Mouse (Mus musculus) bone marrow macrophage, adult 2 months (primary cell): ENCODE measurements around the gene Mib2. TPM values are rescaled to one million over a fixed set of nuclear protein-coding genes. Genes with fewer than 3 reads are reported as not detected.
"Not testable (repeated sequence)": the region's sequence is repeated elsewhere in the genome, so short reads cannot be mapped to it uniquely, and the experiment has no call there.

Experiments used
- H3K27ac ChIP-seq: 2 replicates; pipeline ENCODE4 v1.5.1; 2012; ENCODE audit warnings: low read depth, low read length; ENCODE audit not compliant: insufficient read depth
- H3K4me1 ChIP-seq: 2 replicates; pipeline ENCODE4 v1.6.1; 2012; ENCODE audit warnings: low read length; ENCODE audit not compliant: control insufficient read depth, insufficient read depth
- H3K4me3 ChIP-seq: 2 replicates; pipeline ENCODE4 v1.5.1; 2012; ENCODE audit warnings: mild to moderate bottlenecking, low read length, moderate library complexity; ENCODE audit not compliant: insufficient read depth
- CTCF ChIP-seq: IDR thresholded peaks from 2 replicates; pipeline ENCODE4 v1.5.1; 2012; ENCODE audit warnings: low read depth, mild to moderate bottlenecking, low read length, moderate library complexity
- POLR2A ChIP-seq: IDR thresholded peaks from 2 replicates; pipeline ENCODE4 v1.6.1; 2012; ENCODE audit warnings: mild to moderate bottlenecking, low read depth, low read length, borderline replicate concordance
- polyA plus RNA-seq: library from polyadenylated mRNA; stranded (reverse); fragments of >200 nt; gene quantifications from 2 replicates; pipeline ENCODE4 v1.2.4, GENCODE M21; 2012; ENCODE audit not compliant: missing spikeins, insufficient read depth, insufficient read length

Mib2 gene
- polyA plus RNA-seq, 1 experiment: 39.9 TPM

DNA sequence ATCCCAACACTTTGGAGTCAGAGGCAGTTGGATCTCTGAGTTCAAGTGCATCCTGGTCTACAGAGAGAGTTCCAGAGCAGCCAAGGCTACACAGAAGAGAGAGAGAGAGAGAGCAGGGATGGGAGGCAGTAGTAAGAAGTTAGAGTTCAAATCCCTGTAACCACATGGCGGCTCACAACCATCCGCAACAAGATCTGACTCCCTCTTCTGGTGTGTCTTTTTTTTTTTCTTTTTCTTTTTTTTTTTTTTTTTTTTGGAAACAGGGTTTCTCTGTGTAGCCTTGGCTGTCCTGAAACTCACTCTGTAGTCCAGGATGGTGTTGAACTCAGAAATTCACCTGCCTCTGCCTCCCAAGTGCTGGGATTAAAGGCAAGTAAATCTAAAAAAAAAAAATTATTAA, 3.1 kb upstream of the Mib2 start:
- TF ChIP-seq CTCF: no peak
- TF ChIP-seq POLR2A: no peak
- H3K4me3 ChIP-seq: no peak overlapping the region
- H3K27ac ChIP-seq: no peak overlapping the region
- H3K4me1 ChIP-seq: peaks cover 6% of the 10 kb centered on the region

DNA sequence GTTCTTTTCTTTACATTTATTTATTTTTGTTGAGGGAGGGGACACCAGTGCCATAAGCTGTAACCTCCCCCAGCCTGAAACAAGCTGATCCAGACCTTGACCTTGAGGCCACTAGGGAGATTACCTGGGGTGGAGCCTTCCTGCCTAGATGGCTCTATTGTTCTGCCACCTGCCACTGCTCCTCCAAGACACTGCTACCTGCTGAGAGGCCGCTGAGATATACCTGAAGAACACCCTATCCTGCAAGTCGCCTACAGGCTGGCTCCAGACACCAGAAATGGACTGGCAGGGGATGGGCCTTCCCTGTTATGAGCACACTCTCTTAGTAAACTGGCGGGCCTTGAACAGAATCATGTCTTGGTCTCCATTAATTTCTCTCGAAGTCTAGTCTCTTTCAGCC, 1.2 kb upstream of the Mib2 start:
- not testable (repeated sequence) for H3K4me1 ChIP-seq, H3K4me3 ChIP-seq, H3K27ac ChIP-seq

DNA sequence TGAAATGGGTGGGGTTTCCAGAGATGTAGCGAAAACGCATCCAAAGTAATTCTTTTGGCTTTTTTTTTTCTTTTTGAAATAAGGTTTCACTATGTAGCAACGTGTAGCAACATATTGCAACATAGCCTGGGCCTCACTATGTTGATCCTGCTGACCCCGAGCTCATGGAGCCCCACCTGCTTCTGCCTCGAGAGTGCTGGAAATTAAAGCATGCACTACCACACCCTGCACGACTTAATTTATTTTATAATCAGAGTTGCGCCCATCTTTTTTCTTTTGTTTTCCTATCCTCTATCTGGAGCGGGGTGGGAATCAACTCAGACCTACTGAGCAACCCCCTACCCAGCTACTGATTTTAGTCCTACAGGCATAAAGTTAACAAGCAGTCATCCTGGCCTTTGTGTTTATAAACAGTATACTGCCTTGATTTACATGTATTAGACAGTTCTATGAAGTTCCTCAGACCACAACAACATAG, 639 bp upstream of the Mib2 start:
- Histone ChIP-seq H3K4me3 (peak overlapping the region; percentile 97), H3K4me1 (peaks cover 9% of the 10 kb centered on the region), H3K27ac (no peak overlapping the region)
- TF ChIP-seq POLR2A: no peak
- no peak for TF ChIP-seq CTCF

DNA sequence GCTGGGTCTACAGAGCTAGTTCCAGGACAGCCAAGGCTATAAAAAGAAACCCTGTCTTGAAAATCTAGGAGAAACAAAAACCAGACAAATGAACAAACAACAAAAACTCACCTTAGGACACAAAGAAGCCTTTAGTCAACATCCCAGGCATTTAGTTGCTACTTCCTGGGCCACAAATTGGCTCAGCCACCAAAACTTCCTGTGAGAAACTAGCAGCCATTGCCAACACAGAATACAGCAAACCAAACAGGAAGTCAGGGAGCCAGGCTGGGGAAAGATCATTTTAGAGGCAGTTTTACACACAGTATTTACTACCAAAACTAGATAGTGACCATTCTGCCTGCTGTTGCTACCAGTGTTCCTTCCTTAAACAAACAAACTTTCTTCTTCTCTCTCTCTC, 2.1 kb downstream of the Mib2 start:
- H3K4me1 ChIP-seq: peaks cover 9% of the 10 kb centered on the region
- TF ChIP-seq POLR2A (no peak), CTCF (no peak)
- H3K4me3 ChIP-seq: no peak overlapping the region
- H3K27ac ChIP-seq: peak overlapping the region; percentile 44

DNA sequence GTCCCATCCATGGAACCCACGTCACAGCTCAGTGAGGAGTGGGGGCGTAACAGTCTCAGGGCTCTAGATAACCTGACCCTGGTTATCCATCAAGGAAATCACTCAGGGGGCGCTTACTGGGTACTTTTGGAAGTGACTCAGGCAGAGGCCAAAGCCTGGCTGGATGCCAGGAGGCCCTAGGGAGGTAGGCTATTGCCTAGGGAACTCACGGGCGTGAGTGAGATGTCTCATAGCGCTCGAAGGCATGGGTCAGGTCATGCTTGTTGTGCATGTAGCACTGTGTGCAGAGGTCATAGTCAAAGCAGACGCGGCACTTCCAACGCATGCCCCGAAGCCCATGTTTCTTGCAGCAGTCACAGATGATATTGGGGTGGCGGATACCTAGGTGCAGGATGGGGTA, 8.4 kb downstream of the Mib2 start:
- Histone ChIP-seq H3K4me3 (no peak overlapping the region), H3K27ac (no peak overlapping the region), H3K4me1 (no peaks in the 10 kb centered on the region)
- TF ChIP-seq POLR2A: no peak
- TF ChIP-seq CTCF: no peak

DNA sequence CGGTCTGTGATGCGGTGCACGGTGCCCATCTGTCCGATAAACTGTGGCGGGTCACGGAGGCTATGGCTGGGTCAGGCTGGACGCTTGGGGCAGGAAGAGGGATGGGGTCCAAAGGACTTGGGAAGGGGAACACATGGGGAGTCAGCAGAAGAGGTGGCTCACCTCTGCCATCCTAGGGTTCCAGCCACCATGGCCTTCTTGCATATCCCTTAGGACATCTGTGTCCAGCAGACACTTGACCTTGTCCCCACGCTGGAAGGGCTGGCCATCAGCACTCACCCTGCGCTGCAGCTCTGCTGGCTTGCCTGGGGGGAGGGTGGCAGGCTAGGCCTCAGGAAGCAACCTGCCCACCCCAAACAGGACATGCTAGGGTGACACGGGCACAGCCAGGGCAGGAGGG, 10.0 kb downstream of the Mib2 start:
- no peak overlapping the region for H3K4me3 ChIP-seq
- H3K4me1 ChIP-seq: peaks cover 2% of the 10 kb centered on the region; the same call in 1 of the 2 replicates
- no peak overlapping the region for H3K27ac ChIP-seq
- TF ChIP-seq CTCF (no peak), POLR2A (no peak)

DNA sequence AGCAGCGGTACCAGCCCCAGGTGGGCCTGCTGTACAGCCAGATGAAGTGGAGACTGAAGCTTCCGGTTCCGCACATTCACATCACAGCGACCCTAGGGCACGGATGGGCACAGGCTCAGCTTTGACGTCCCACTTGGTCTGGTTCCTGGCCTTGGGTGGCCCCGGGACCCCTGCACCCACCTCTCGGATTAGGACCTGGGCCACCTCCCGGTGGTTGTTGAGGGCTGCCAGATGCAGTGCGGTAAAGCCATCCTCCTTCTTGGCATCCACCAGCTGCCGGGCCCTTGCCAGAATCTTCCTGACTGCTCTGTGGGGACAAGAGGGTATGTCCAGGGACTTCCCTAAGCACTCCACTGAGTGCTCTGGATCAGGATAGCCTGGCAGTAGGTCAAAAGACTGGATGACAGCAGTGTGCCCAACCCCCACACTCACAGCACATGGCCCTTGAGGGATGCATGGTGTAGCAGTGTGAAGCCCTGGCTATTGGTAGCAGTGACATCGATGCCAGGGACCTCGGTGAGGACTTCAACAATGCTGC, 12.7 kb downstream of the Mib2 start:
- peaks cover 5% of the 10 kb centered on the region; the same call in 1 of the 2 replicates for H3K4me1 ChIP-seq
- TF ChIP-seq POLR2A (no peak), CTCF (no peak)
- H3K4me3 ChIP-seq: no peak overlapping the region
- H3K27ac ChIP-seq: no peak overlapping the region

DNA sequence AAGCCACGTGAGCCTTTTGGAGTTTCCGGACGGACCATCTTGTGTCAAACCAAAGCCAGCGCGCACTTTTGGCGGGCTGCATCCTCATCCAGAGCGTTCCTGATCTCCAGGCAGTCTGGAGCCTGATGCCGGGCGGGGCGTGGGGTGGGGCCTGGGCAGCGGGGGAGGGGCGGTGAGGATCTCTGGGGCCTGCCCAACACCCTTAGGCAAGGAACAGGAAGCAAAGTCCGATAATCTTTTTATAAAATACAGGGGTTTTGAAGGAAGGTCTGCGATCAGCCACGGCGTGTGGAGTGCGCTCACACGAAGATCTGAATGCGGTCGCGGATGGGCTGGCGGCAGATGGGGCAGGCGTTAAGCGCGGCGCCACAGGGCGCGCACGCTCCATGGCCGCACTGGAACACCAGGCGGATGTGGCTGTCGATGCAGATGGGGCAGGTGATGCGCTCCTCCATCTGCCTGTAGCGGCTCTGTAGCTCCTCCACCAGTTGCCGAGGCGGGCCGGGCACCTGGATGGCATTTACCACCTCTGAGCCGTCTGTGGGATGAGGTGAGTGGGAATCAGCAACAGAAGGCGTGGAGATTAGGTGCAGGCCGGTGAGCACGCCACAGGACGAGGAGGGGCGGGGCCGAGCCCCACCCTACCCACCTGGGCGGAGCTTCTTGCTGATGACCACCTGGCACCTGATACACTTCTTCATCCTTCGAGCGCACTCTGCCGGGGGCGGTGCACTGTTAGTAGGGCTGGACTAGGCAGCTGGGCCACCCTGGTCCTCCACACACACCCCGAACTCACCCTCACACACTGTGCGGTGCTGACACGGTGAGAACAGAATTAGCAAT, 14.3 kb downstream of the Mib2 start:
- H3K4me1 ChIP-seq: peaks cover 5% of the 10 kb centered on the region; the same call in 1 of the 2 replicates

DNA sequence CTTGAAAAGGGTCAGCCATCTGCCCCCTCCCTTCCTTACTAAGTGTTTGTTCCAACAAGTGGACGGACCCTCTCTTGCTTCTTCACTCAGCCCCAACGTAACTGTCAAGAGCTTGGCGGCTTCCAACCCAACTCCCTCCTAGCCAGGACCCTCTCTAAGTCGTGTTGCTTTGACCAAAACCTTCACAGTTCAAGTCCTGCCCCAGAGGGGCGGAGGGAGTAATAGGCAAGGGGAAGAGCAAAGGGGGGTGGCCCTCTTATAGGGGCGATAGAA, 14.9 kb downstream of the Mib2 start:
- no peak for TF ChIP-seq CTCF
- TF ChIP-seq POLR2A: no peak
- H3K4me1 ChIP-seq: peaks cover 5% of the 10 kb centered on the region; the same call in 1 of the 2 replicates
- H3K27ac ChIP-seq: no peak overlapping the region
- H3K4me3 ChIP-seq: peak overlapping the region; percentile 31; the same call in 1 of the 2 replicates

More for the DNA sequence above, 14.3 kb downstream of the Mib2 start:
- H3K27ac ChIP-seq: no peak overlapping the region
- no peak for TF ChIP-seq CTCF
- TF ChIP-seq POLR2A: no peak
- H3K4me3 ChIP-seq: peak overlapping the region; percentile 50

DNA sequence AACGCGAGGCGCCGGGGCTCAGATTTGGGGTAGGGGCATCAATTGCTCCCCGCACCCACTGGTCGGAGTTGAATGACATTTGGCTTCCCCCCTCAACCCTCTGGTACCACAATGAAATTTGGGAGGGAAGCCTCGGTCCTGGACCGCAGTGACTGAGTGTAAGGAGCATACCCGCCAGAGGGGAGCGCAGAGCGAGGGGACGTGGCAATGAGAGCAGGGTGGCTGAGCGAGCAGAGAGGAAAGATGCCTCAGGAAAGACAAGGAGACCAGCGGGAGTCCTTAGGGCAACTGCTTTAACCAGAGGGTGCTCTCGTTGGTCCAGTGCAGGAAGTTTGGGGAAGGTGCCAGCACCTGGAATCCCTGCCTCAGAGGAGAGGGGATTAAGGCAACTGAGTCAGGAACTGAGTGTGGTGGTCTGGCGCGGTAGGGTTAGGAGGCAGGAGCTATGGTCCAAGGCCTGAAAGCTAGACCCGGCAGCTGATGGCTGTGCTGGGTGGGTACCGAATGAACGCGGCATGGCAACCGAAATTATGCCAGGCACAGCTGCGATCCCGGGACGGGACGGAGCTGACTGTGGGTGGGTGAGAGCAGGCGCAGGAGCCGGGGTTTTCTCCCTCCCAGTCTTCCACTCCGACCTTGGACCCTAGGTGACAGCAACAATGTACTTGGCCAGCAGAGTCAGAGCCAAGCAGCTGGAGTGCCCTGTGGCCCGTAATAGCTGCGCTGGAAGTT, 15.4 kb downstream of the Mib2 start:
- Histone ChIP-seq H3K4me1 (peaks cover 5% of the 10 kb centered on the region; the same call in 1 of the 2 replicates), H3K27ac (no peak overlapping the region), H3K4me3 (peak overlapping the region; percentile 31)
- no peak for TF ChIP-seq CTCF
- TF ChIP-seq POLR2A: no peak
